Mouse (Mus musculus): ENCODE data around the gene Rnf39. TPM values are rescaled to one million over a fixed set of nuclear protein-coding genes. Genes with fewer than 3 reads are reported as not detected.
"Not testable (repeated sequence)": the region's sequence is repeated elsewhere in the genome, so short reads cannot be mapped to it uniquely, and the experiment has no call there.

The Rnf39 gene
- polyA plus RNA-seq, 1 experiment from 2014 or later, result 0.65 TPM

GRCm38 (mm10) chr17:36989437-36989836 is 46.7 kb downstream of the Rnf39 start, which contains the start of gene H2-M5:
Gene H2-M5, minus strand, starts transcription at chr17:36989537.
- Histone ChIP-seq H3K4me3 (ENCODE audit: low read length) (peak within 1 kb of the TSS; percentile 25), H3K9ac (ENCODE audit: low read length) (no peak within 1 kb of the TSS)

GRCm38 (mm10) chr17:36990630-36991029 is 47.9 kb downstream of the Rnf39 start:
- H3K4me2 ChIP-seq (ENCODE audit: low read depth, low read length); H3K9me3 ChIP-seq (ENCODE audit: control insufficient read depth, low read length); ATAC-seq (ENCODE audit: low read depth); H3K9ac ChIP-seq (ENCODE audit: low read length); H3K27ac ChIP-seq (ENCODE audit: low read length); H3K4me1 ChIP-seq (replicated peaks; ENCODE audit: control insufficient read depth, insufficient read depth, low read length); H3K4me3 ChIP-seq (ENCODE audit: low read length); H3K36me3 ChIP-seq (ENCODE audit: control insufficient read depth, insufficient read depth, low read length): not testable (repeated sequence)
- 88% methylated on average over 6 of the region's 6 CpGs for WGBS
- H3K27me3 ChIP-seq (ENCODE audit: control insufficient read depth, insufficient read depth, low read depth, low read length), result peaks cover 22% of the 10 kb centered on the region

More at GRCm38 (mm10) chr17:36989437-36989836, 46.7 kb downstream of the Rnf39 start, which contains the start of gene H2-M5:
- no peak for ATAC-seq (ENCODE audit: low read depth)
- peaks cover 22% of the 10 kb centered on the region for H3K27me3 ChIP-seq (ENCODE audit: control insufficient read depth, insufficient read depth, low read depth, low read length)
- H3K27ac ChIP-seq (ENCODE audit: low read length), result no peak within 1 kb of the TSS
- no peaks in the 10 kb centered on the region for H3K9me3 ChIP-seq (ENCODE audit: control insufficient read depth, low read length)
- 26% methylated on average over 5 of the region's 5 CpGs for WGBS
- H3K36me3 ChIP-seq (ENCODE audit: control insufficient read depth, insufficient read depth, low read length), result no peaks in the 10 kb centered on the region
- H3K4me2 ChIP-seq (ENCODE audit: low read depth, low read length), result peak within 1 kb of the TSS; percentile 44
- H3K4me1 ChIP-seq (replicated peaks; ENCODE audit: control insufficient read depth, insufficient read depth, low read length), result no peaks in the 10 kb centered on the region

- Histone ChIP-seq H3K9ac (ENCODE audit: low read length) (no peak overlapping the region), H3K36me3 (ENCODE audit: control insufficient read depth, insufficient read depth, low read length) (no peaks in the 10 kb centered on the region), H3K4me1 (replicated peaks; ENCODE audit: control insufficient read depth, insufficient read depth, low read length) (no peaks in the 10 kb centered on the region), H3K4me3 (ENCODE audit: low read length) (no peak overlapping the region), H3K27me3 (ENCODE audit: control insufficient read depth, insufficient read depth, low read depth, low read length) (peaks cover 16% of the 10 kb centered on the region), H3K27ac (ENCODE audit: low read length) (no peak overlapping the region), H3K9me3 (ENCODE audit: control insufficient read depth, low read length) (no peaks in the 10 kb centered on the region), H3K4me2 (ENCODE audit: low read depth, low read length) (no peak overlapping the region)
- 52% methylated on average over 3 of the region's 3 CpGs for WGBS
- no peak for ATAC-seq (ENCODE audit: low read depth)
Measured at GRCm38 (mm10) chr17:36992336-36993104, 49.8 kb downstream of the Rnf39 start.

GRCm38 (mm10) chr17:36993770-36994325 is 51.1 kb downstream of the Rnf39 start:
- WGBS, result 85% methylated on average over 4 of the region's 4 CpGs
- H3K4me3 ChIP-seq (ENCODE audit: low read length), result no peak overlapping the region

GRCm38 (mm10) chr17:36994528-36994927 is 51.8 kb downstream of the Rnf39 start:
- H3K27me3 ChIP-seq (ENCODE audit: control insufficient read depth, insufficient read depth, low read depth, low read length), result peaks cover under 1% of the 10 kb centered on the region; the same call in 1 of the 2 replicates
- no peaks in the 10 kb centered on the region for H3K36me3 ChIP-seq (ENCODE audit: control insufficient read depth, insufficient read depth, low read length)
- no peak overlapping the region for H3K4me2 ChIP-seq (ENCODE audit: low read depth, low read length)
- ATAC-seq (ENCODE audit: low read depth), result no peak
- no peak overlapping the region for H3K27ac ChIP-seq (ENCODE audit: low read length)
- H3K9me3 ChIP-seq (ENCODE audit: control insufficient read depth, low read length), result no peaks in the 10 kb centered on the region
- no peaks in the 10 kb centered on the region for H3K4me1 ChIP-seq (replicated peaks; ENCODE audit: control insufficient read depth, insufficient read depth, low read length)
- 83% methylated on average over 2 of the region's 2 CpGs for WGBS
- no peak overlapping the region for H3K9ac ChIP-seq (ENCODE audit: low read length)
- no peak overlapping the region for H3K4me3 ChIP-seq (ENCODE audit: low read length)

More at GRCm38 (mm10) chr17:36993770-36994325, 51.1 kb downstream of the Rnf39 start:
- Histone ChIP-seq H3K9ac (ENCODE audit: low read length) (no peak overlapping the region), H3K9me3 (ENCODE audit: control insufficient read depth, low read length) (no peaks in the 10 kb centered on the region), H3K27me3 (ENCODE audit: control insufficient read depth, insufficient read depth, low read depth, low read length) (peaks cover 7% of the 10 kb centered on the region), H3K27ac (ENCODE audit: low read length) (no peak overlapping the region), H3K4me2 (ENCODE audit: low read depth, low read length) (no peak overlapping the region), H3K4me1 (replicated peaks; ENCODE audit: control insufficient read depth, insufficient read depth, low read length) (no peaks in the 10 kb centered on the region), H3K36me3 (ENCODE audit: control insufficient read depth, insufficient read depth, low read length) (no peaks in the 10 kb centered on the region)
- ATAC-seq (ENCODE audit: low read depth), result 0 out of 2 replicates have a peak, but pooled peaks have one; percentile 15

GRCm38 (mm10) chr17:36995448-36995847 is 52.7 kb downstream of the Rnf39 start:
- Histone ChIP-seq H3K36me3 (ENCODE audit: control insufficient read depth, insufficient read depth, low read length) (no peaks in the 10 kb centered on the region), H3K4me3 (ENCODE audit: low read length) (no peak overlapping the region), H3K9ac (ENCODE audit: low read length) (no peak overlapping the region), H3K27me3 (ENCODE audit: control insufficient read depth, insufficient read depth, low read depth, low read length) (no peaks in the 10 kb centered on the region), H3K4me1 (replicated peaks; ENCODE audit: control insufficient read depth, insufficient read depth, low read length) (no peaks in the 10 kb centered on the region), H3K4me2 (ENCODE audit: low read depth, low read length) (no peak overlapping the region), H3K9me3 (ENCODE audit: control insufficient read depth, low read length) (no peaks in the 10 kb centered on the region), H3K27ac (ENCODE audit: low read length) (no peak overlapping the region)
- ATAC-seq (ENCODE audit: low read depth), result no peak
- whole genome bisulfite sequencing, result 54% methylated on average over 3 of the region's 3 CpGs

GRCm38 (mm10) chr17:36997033-36997735 is 54.5 kb downstream of the Rnf39 start:
- 27% methylated on average over 7 of the region's 7 CpGs for WGBS
- H3K4me1 ChIP-seq (replicated peaks; ENCODE audit: control insufficient read depth, insufficient read depth, low read length), result 0 out of 2 replicates have a peak, but pooled peaks cover 2% of the 10 kb centered on the region
- H3K9me3 ChIP-seq (ENCODE audit: control insufficient read depth, low read length), result no peaks in the 10 kb centered on the region
- no peak overlapping the region for H3K4me2 ChIP-seq (ENCODE audit: low read depth, low read length)
- H3K27ac ChIP-seq (ENCODE audit: low read length), result no peak overlapping the region
- H3K36me3 ChIP-seq (ENCODE audit: control insufficient read depth, insufficient read depth, low read length), result no peaks in the 10 kb centered on the region
- no peak overlapping the region for H3K9ac ChIP-seq (ENCODE audit: low read length)
- peak; percentile 53 for ATAC-seq (ENCODE audit: low read depth)
- no peak overlapping the region for H3K4me3 ChIP-seq (ENCODE audit: low read length)
- H3K27me3 ChIP-seq (ENCODE audit: control insufficient read depth, insufficient read depth, low read depth, low read length), result no peaks in the 10 kb centered on the region

Data from lung, embryonic 16.5 days (tissue).